Mouse (Mus musculus) embryonic facial prominence, embryonic 10.5 days (tissue): ENCODE data around the gene Arid5b. TPM values are rescaled to one million over a fixed set of nuclear protein-coding genes. Genes with fewer than 3 reads are reported as not detected.
"Not testable (repeated sequence)": the region's sequence is repeated elsewhere in the genome, so short reads cannot be mapped to it uniquely, and the experiment has no call there.

Source experiments
- DNase-seq: peaks from one replicate; pipeline ENCODE4 v3.0.0-alpha.2; 2017; ENCODE audit warnings: low spot score
- H3K27ac ChIP-seq: fragments of 300-500 bp; sonication (generic); replicated peaks from 2 replicates; pipeline ENCODE4 v1.5.1; 2016; ENCODE audit warnings: mild to moderate bottlenecking
- H3K27me3 ChIP-seq: fragments of 300-500 bp; sonication (generic); replicated peaks from 2 replicates; pipeline ENCODE4 v1.6.1; 2016; ENCODE audit warnings: low read depth, mild to moderate bottlenecking; ENCODE audit not compliant: poor library complexity, severe bottlenecking
- H3K36me3 ChIP-seq: fragments of 300-500 bp; sonication (generic); replicated peaks from 2 replicates; pipeline ENCODE4 v1.6.1; 2016; ENCODE audit warnings: mild to moderate bottlenecking, moderate library complexity
- H3K4me1 ChIP-seq: fragments of 300-500 bp; sonication (generic); 2 replicates; pipeline ENCODE4 v1.6.1; 2016
- H3K4me3 ChIP-seq: fragments of 300-500 bp; sonication (generic); 2 replicates; pipeline ENCODE4 v1.5.1; 2016; ENCODE audit warnings: mild to moderate bottlenecking, moderate library complexity
- H3K9me3 ChIP-seq: fragments of 300-500 bp; sonication (generic); 2 replicates; pipeline ENCODE4 v1.6.1; 2016; ENCODE audit warnings: mild to moderate bottlenecking
- WGBS: fragments of 180-500 bp; shearing (Covaris S2); methylation state at CpG from one replicate; pipeline ENCODE4 v1.1.7; 2016; 5-methylcytosine and 5-hydroxymethylcytosine counted together
- polyA plus RNA-seq: library from polyadenylated mRNA; unstranded; fragments of >200 nt; fragmentation: Nextera tagmentation; extraction: Ambion mirVana; gene quantifications from 2 replicates; pipeline ENCODE4 v1.2.1, GENCODE M21; 2016

The Arid5b gene
- polyA plus RNA-seq, 1 experiment from 2014 or later, result 19.7 TPM

DNA sequence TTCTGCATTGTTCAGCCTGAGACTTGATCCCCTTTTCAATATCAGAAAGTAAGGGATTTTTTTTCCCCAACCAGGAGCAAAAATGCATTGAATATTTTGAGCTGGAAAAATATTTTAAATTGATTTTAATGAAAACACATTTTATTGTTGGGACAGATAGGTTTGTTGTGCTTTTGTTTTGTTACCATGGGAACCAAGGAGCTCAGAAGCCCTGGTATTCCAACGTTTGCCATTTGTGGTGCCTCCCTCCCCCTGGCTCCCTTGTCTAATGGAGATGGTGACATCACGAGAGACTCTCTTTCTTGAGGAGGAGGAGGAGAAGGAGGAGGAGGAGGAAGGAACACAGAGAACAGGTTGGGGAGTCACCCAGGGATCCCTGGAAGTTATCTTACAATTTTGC lies 174.1 kb downstream of the Arid5b start:
- Histone ChIP-seq H3K27me3 (no peaks in the 10 kb centered on the region), H3K9me3 (no peaks in the 10 kb centered on the region), H3K27ac (peak overlapping the region; percentile 58), H3K4me3 (no peak overlapping the region), H3K4me1 (peaks cover 48% of the 10 kb centered on the region), H3K36me3 (peaks cover 40% of the 10 kb centered on the region)
- peak; percentile 43 for DNase-seq
- WGBS, result 7% methylated on average over 2 of the region's 2 CpGs

DNA sequence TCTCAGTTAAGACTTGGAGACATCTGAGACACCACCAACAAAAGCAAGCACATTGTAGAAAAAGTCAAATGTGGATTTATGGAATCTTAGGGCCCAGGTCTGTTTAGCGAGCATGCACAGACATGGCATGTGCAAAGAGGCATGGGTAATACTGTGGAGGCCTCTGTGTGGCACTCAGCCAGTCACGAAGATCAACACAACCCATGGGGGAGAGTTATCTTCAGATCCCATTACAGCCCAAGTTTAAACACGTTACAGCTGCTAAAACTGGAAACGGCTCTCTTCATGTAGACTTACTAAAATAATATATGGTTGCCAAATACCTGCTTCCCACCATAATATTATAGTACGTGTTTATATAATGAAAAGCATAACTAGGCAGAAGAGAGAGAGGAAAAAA lies 174.6 kb downstream of the Arid5b start:
- DNase-seq, result peak; percentile 8
- peaks cover 48% of the 10 kb centered on the region for H3K4me1 ChIP-seq
- H3K4me3 ChIP-seq, result no peak overlapping the region
- no peaks in the 10 kb centered on the region for H3K9me3 ChIP-seq
- H3K27ac ChIP-seq, result 0 out of 2 replicates have a peak overlapping the region, but pooled peaks have one; percentile 7
- WGBS, result 66% methylated on average over 5 of the region's 5 CpGs
- H3K36me3 ChIP-seq, result peaks cover 35% of the 10 kb centered on the region
- H3K27me3 ChIP-seq, result no peaks in the 10 kb centered on the region

DNA sequence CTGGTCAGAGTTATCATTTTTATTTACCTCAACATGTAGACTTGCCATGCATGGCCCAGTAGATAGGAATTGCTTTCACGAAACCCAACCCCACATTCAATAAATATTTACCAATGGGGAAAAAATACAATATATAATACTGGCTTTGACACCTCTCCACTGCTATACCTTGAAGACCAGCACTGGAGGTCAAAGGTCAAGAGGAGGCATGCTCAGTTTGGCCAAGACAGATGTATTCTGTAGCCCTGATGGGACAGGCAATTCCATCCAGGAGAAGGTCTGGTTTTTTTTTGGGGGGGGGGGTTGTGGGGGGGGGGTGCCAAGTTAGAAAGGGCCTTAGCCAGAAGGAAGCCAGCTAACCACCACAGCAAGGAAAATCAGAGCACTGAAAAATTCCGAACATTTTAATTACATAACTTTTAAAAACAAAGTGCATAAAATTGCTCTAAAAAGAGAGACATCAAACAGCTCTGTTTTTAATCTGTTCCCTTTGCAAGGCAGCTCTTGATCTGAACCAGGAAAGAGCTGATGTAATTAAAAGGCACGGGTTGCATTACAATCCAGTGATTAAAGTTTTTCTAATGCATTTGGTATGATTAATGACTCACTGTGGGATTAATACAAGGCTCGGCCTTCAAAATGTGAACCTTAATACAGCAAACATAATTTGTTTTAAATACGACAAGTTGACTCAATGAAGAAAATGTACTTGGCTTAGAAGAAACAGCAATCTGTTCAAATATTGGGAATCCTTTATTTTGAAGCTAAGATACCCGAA lies 175.3 kb downstream of the Arid5b start:
- Histone ChIP-seq H3K27me3 (no peaks in the 10 kb centered on the region), H3K36me3 (peaks cover 35% of the 10 kb centered on the region), H3K27ac (no peak overlapping the region), H3K9me3 (no peaks in the 10 kb centered on the region), H3K4me1 (peaks cover 48% of the 10 kb centered on the region), H3K4me3 (no peak overlapping the region)
- WGBS, result 73% methylated on average over 6 of the region's 6 CpGs
- DNase-seq, result no peak

DNA sequence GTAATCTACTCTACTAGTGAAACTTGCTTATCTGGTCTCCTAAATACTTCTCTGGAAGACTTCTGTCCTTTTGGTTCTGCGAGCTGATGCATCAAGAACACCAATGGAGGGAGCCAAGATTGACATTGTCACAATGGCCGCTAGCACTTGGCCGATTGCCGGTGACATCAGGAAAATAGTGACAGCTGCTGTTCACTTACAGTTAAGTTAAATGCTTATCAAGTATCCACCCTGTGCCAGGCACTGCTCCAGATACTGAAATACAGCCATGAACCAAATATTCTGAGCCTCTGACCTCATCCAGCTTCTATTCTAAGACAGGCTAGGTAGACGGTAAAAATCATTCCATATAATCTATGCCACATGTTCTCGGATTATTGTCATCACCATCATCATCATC lies 176.0 kb downstream of the Arid5b start:
- 92% methylated on average over 6 of the region's 6 CpGs for whole genome bisulfite sequencing
- peaks cover 46% of the 10 kb centered on the region for H3K4me1 ChIP-seq
- DNase-seq, result peak; percentile 6
- peaks cover 36% of the 10 kb centered on the region for H3K36me3 ChIP-seq
- H3K27me3 ChIP-seq, result no peaks in the 10 kb centered on the region
- no peaks in the 10 kb centered on the region for H3K9me3 ChIP-seq
- H3K4me3 ChIP-seq, result no peak overlapping the region
- no peak overlapping the region for H3K27ac ChIP-seq

DNA sequence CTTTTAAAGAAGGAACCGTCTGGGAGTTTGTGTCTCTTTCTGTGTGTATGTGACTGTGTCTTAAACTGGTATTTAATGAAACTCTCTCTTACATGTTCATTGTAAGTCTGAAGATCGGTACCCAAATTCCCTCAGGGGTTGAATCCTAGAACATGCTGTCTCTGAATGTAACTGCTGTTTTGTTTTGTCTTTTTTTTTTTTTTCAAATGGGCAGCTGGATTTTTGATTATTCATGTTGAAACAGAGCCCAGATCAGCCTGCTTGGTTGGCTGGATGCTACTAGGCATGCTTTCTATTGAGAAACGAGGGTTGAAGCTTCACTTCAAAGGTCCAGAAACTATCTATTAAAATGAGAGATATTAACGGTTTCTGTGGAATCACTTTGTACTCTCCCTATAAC lies 177.3 kb downstream of the Arid5b start:
- WGBS, result 84% methylated on average over 4 of the region's 4 CpGs
- no peak for DNase-seq
- Histone ChIP-seq H3K27ac (no peak overlapping the region), H3K4me1 (peaks cover 36% of the 10 kb centered on the region), H3K36me3 (peaks cover 50% of the 10 kb centered on the region), H3K27me3 (no peaks in the 10 kb centered on the region), H3K4me3 (no peak overlapping the region), H3K9me3 (no peaks in the 10 kb centered on the region)

DNA sequence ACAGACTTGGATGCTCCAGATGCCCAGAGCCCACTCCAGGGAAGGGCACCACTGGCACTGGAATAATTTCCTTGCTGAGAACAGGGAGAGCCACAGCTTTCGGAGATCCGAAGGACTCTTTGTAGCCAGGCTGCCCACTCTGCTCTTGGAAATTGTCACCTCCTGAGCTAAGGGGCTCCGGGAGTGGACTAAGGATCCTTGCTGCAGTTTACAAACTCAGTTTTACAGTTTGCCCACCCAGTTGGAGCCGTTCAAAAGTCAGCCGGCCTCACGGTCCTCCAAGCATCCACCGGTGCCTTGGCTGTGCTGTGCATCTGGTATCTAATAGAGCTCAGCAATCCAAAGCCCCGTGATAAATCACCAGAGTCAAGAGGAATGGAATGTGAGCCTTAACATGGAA lies 178.0 kb downstream of the Arid5b start:
- Histone ChIP-seq H3K36me3 (peaks cover 56% of the 10 kb centered on the region), H3K9me3 (no peaks in the 10 kb centered on the region), H3K4me1 (peaks cover 29% of the 10 kb centered on the region), H3K27ac (no peak overlapping the region), H3K27me3 (no peaks in the 10 kb centered on the region), H3K4me3 (no peak overlapping the region)
- no peak for DNase-seq
- WGBS, result 90% methylated on average over 8 of the region's 8 CpGs

DNA sequence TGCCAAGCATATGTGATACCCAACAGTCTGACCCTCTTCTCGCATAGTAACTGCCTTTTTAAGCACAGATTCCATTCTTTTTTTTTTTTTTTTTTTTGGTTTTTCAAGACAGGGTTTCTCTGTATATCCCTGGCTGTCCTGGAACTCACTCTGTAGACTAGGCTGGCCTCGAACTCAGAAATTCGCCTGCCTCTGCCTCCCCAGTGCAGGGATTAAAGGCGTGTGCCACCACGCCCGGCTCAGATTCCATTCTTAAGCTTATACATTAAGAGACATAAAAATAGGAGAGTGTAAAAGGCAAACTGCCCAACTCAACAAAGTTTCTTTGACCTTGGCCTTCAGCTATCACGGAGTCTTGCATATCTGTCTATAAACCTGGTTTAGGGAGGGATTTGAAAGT lies 178.7 kb downstream of the Arid5b start:
- peaks cover 22% of the 10 kb centered on the region for H3K4me1 ChIP-seq
- H3K27me3 ChIP-seq, H3K27ac ChIP-seq, H3K9me3 ChIP-seq, DNase-seq, H3K4me3 ChIP-seq: not testable (repeated sequence)
- WGBS, result 91% methylated on average over 7 of the region's 7 CpGs
- peaks cover 63% of the 10 kb centered on the region for H3K36me3 ChIP-seq

DNA sequence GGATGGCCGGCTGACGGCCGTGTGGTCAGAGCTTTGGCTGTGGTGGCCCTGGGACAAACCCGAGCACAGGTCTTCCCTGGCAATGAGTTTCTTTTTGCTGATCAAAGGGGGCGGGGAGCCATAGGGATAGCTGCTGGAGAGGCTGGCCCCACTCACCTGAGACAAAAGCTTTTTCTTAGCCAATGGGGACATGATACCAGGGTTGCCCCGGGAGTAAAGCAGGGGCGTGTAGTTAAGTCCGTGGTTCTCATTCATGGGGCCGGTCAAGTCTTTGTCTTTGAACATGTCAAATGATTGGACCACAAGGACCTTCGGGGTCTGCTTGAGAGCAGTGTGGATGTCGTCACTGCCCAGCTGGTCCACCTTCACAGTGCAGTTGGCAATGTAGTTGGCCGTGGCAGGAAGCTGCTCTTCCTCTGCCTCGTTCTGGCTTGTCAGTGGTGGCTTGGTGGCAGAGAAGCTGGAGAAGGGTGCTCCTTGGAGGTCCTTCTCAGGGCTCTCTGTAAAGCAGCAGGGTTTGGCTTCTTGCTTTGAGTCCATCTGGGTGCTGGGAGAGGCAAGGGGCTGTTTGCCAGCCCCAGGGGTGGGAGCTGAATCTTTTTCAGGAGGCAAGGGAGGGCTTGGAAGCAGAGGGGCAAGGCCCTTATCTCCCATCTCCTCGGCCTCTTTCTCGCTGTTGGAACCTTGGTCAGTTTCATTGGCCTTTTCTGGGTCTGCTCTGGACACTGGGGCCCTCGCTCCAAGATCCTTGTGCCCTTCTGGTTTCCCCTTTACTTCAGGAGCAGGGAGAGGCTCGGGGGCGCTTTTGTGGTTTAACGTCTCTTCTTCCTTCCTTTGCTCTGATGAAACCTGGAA lies 180.5 kb downstream of the Arid5b start:
- H3K9me3 ChIP-seq, result no peaks in the 10 kb centered on the region
- H3K27me3 ChIP-seq, result no peaks in the 10 kb centered on the region
- H3K4me1 ChIP-seq, result peaks cover 5% of the 10 kb centered on the region; the same call in 1 of the 2 replicates
- peaks cover 74% of the 10 kb centered on the region for H3K36me3 ChIP-seq
- no peak overlapping the region for H3K4me3 ChIP-seq
- H3K27ac ChIP-seq, result no peak overlapping the region
- WGBS, result 92% methylated on average over 19 of the region's 19 CpGs
- DNase-seq, result no peak

DNA sequence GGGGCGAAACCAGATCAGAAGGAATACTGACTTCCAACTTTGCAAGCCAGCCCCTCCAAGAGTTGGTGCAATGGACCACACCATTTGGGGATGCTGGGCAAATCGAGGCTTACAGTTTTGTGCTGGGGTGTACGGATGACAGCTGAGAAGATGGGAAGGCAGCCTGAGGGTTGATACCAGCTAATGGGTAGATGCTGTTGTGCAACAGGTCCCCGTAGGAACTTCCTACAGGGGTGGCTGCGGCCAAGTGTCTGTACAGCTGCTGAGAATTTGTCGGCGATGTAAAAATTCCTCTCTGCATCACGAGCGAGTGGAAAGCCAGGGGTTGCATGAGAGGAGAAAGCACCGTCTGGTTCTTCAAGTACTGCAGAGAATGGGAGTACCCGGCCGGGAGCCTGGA lies 182.1 kb downstream of the Arid5b start:
- Histone ChIP-seq H3K27me3 (no peaks in the 10 kb centered on the region), H3K9me3 (no peaks in the 10 kb centered on the region), H3K36me3 (peaks cover 67% of the 10 kb centered on the region), H3K27ac (no peak overlapping the region), H3K4me3 (no peak overlapping the region), H3K4me1 (no peaks in the 10 kb centered on the region)
- DNase-seq, result no peak
- WGBS, result 93% methylated on average over 12 of the region's 12 CpGs

DNA sequence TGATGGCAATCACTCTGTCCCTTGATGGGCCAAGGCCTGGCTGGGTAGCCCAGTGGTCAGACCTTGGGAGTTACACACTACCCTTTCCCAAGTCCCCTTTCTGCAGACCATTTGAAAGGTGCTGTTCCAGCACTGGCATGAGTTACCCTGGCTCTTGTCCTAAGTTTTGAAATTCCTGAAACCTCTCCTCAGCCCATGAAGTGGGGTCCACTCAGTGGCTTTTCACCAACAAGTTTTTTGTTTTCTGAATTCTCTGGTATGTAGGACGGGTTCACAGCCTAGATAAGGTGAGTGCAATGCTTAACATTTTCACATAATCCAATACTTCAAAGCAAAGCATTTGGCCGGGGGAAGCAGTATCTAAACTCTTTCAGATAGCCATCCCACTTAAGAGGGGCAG lies 183.4 kb downstream of the Arid5b start:
- DNase-seq, result no peak
- Histone ChIP-seq H3K36me3 (peaks cover 55% of the 10 kb centered on the region), H3K4me1 (no peaks in the 10 kb centered on the region), H3K4me3 (no peak overlapping the region), H3K27me3 (no peaks in the 10 kb centered on the region), H3K9me3 (no peaks in the 10 kb centered on the region), H3K27ac (no peak overlapping the region)
- 77% methylated on average over 2 of the region's 2 CpGs for WGBS

DNA sequence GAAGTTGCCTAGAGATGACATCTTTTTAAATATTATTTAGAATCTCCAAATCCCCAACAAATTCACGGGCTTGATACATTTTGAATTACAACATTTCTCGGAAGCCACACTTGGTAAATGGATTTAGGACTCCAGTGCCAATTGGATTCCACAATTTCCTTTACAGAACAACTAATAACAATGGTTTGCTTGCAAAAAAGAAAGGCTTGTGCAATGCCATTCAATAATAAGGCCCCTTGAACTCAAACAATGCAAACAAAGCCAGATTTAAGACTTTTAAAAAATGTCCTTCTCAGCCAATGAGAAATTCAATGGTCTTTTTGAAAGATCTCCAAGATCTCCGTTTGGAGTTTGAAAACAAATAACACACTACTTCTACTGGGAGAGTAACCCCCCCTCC lies 185.0 kb downstream of the Arid5b start:
- 82% methylated on average over 3 of the region's 3 CpGs for WGBS
- DNase-seq, result no peak

DNA sequence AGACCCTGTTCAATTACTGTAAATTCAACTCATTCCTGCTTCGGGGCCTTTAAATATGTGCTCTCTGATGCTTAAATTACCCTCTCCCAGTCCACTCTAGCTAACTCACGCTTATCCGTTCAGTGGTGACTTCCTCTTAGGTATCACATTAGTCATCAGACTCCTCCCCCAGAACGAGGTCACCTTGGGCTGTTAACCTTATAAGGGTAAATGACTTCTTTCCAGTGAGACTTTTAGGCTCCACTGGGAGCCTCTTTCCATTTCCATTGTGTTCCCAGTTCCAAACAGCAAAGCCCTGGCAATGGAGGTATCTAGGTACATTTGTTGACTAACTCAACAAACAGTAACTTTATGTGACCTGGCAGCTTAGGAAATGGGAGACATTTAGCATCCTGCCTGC lies 186.7 kb downstream of the Arid5b start:
- no peaks in the 10 kb centered on the region for H3K9me3 ChIP-seq
- 85% methylated on average over 4 of the region's 4 CpGs for WGBS
- no peak overlapping the region for H3K27ac ChIP-seq
- DNase-seq, result no peak
- no peaks in the 10 kb centered on the region for H3K4me1 ChIP-seq
- H3K4me3 ChIP-seq, result no peak overlapping the region
- H3K36me3 ChIP-seq, result peaks cover 33% of the 10 kb centered on the region
- H3K27me3 ChIP-seq, result no peaks in the 10 kb centered on the region

More for the DNA sequence above, 185.0 kb downstream of the Arid5b start:
- Histone ChIP-seq H3K27ac (no peak overlapping the region), H3K4me1 (no peaks in the 10 kb centered on the region), H3K9me3 (no peaks in the 10 kb centered on the region), H3K27me3 (no peaks in the 10 kb centered on the region), H3K36me3 (peaks cover 50% of the 10 kb centered on the region), H3K4me3 (no peak overlapping the region)

DNA sequence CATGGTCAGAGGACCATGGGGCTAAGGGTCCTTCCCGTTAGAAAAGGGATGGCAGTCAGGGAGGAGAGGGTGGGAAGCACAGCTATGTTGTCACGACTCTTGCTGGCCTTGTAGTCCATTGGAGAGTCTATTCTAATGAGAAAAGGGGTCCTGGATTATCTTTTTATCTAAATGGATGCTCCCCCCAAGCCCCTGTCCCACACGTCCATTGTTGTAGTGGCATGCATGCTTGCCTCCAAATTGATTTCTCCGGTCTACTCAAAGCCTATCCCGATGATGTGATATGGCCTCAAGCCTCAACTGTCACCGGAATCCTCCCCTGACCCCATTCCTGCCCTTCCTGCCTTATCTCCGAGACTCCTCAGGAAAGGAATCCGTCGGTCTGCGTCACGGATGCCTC lies 187.5 kb downstream of the Arid5b start:
- WGBS, result 81% methylated on average over 11 of the region's 11 CpGs
- Histone ChIP-seq H3K36me3 (peaks cover 25% of the 10 kb centered on the region), H3K27ac (no peak overlapping the region), H3K4me1 (no peaks in the 10 kb centered on the region), H3K27me3 (no peaks in the 10 kb centered on the region), H3K4me3 (no peak overlapping the region), H3K9me3 (no peaks in the 10 kb centered on the region)
- DNase-seq, result no peak
